Mouse (Mus musculus) E14TG2a.4 (cell line): ENCODE data around the gene Nfe2l2.
"Not testable (repeated sequence)": the region's sequence is repeated elsewhere in the genome, so short reads cannot be mapped to it uniquely, and the experiment has no call there.

Source experiments
- H3K27me3 ChIP-seq: 2 replicates; pipeline ENCODE4 v1.6.1; 2014; ENCODE audit warnings: low read length, control low read depth; ENCODE audit not compliant: insufficient read depth
- H3K36me3 ChIP-seq: 2 replicates; pipeline ENCODE4 v1.6.1; 2014; ENCODE audit warnings: low read length, control low read depth; ENCODE audit not compliant: insufficient read depth
- H3K4me1 ChIP-seq: replicated peaks from 2 replicates; pipeline ENCODE4 v1.6.1; 2014; ENCODE audit warnings: low read depth, low read length, control low read depth
- H3K4me3 ChIP-seq: replicated peaks from 2 replicates; pipeline ENCODE4 v1.5.1; 2014; ENCODE audit warnings: mild to moderate bottlenecking, low read length
- H3K9me3 ChIP-seq: 2 replicates; pipeline ENCODE4 v1.6.1; 2014; ENCODE audit warnings: low read length, control low read depth
- CTCF ChIP-seq: conservative IDR thresholded peaks from 2 replicates; pipeline ENCODE4 v1.5.1; 2014; ENCODE audit warnings: low read length
- NANOG ChIP-seq: IDR thresholded peaks from 2 replicates; pipeline ENCODE4 v1.6.1; 2014; ENCODE audit warnings: borderline replicate concordance, low read length, mixed read lengths
- POU5F1 ChIP-seq: IDR thresholded peaks from 2 replicates; pipeline ENCODE4 v1.6.1; 2014; ENCODE audit warnings: low read length, borderline replicate concordance

The Nfe2l2 gene

GRCm38 (mm10) chr2:75637361-75637760, 67.1 kb downstream of the Nfe2l2 start:
- Histone ChIP-seq H3K36me3 (peaks cover 2% of the 10 kb centered on the region; the same call in 1 of the 2 replicates), H3K27me3 (no peaks in the 10 kb centered on the region), H3K4me3 (no peak overlapping the region), H3K4me1 (peaks cover 34% of the 10 kb centered on the region), H3K9me3 (no peaks in the 10 kb centered on the region)
- TF ChIP-seq POU5F1 (no peak), CTCF (no peak), NANOG (no peak)

DNA sequence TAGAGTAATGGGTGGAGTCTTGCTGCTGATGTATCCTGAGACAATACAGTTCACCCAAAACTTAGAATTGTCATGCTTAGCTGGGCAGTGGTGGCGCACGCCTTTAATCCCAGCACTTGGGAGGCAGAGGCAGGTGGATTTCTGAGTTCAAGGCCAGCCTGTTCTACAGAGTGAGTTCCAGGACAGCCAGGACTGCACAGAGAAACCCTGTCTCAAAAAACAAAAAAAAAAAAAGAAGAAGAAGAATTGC, 67.5 kb downstream of the Nfe2l2 start:
- not testable (repeated sequence) for H3K4me3 ChIP-seq, H3K9me3 ChIP-seq, H3K27me3 ChIP-seq, H3K36me3 ChIP-seq
- H3K4me1 ChIP-seq = peaks cover 38% of the 10 kb centered on the region

DNA sequence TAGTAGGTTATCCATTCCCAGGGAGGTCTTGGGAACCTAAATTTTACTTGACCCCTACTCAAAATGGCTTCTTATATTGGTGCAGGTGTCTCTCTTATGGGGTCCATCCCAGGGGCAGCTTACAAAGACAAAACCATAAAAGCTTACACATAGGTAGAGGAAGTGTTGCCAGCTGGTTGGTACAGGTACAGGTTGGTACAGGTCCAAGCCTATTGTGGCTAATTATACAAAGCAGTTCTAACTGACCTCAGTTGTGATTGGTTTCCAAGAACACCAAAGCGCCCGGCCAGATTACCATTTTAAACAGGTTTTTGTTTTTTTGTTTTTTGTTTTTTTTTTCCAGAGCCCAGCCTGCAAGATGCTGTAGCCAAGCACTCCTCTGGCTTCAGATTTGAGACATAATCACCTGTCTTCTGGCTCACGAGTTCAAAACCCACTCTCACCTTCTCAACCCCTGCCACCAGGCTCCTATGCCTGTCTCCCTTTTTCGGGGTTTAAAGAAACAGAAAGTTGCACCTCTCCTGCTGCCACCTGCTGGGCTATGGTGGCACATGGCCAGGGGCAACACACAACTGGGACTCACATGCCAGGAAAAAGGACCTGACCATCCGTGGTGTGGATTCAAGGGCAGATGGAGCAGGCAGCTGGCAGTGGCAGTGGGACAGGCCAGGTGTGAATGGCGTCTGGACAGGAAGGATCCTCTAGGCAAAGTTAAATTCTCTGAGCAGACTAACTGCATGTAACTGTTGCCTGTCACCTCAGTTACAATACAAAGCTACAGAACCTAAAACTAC, 68.0 kb downstream of the Nfe2l2 start:
- Histone ChIP-seq H3K9me3 (no peaks in the 10 kb centered on the region), H3K27me3 (no peaks in the 10 kb centered on the region), H3K4me3 (no peak overlapping the region), H3K4me1 (peaks cover 40% of the 10 kb centered on the region), H3K36me3 (peaks cover 2% of the 10 kb centered on the region; the same call in 1 of the 2 replicates)
- TF ChIP-seq CTCF (0 out of 2 replicates have a peak, but pooled peaks have one; percentile 8), NANOG (no peak)

GRCm38 (mm10) chr2:75634431-75634830, 70.0 kb downstream of the Nfe2l2 start:
- Histone ChIP-seq H3K4me3 (peak overlapping the region; percentile 72), H3K4me1 (peaks cover 45% of the 10 kb centered on the region)
- not testable (repeated sequence) for H3K36me3 ChIP-seq, H3K9me3 ChIP-seq, H3K27me3 ChIP-seq

DNA sequence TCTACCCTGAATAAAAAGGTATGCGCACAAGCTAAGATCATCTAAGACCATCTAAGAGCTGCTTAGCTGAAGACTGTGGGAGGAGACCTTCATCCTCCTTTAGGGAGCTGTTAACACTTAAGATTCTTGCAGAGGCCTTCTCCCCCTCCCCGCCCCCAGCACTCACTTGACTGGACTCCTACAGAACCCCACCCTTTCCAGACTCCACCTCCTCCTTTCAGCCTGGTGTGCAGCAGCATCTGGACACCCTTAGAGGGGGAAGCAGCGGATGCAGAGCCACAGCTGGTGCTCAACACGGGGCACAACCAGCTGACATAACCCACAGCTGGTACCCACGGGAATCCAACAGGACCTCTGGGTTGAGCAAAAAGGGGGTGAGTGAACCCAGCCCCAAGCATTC, 70.7 kb downstream of the Nfe2l2 start:
- H3K4me1 ChIP-seq = peaks cover 51% of the 10 kb centered on the region
- TF ChIP-seq NANOG (no peak), POU5F1 (no peak), CTCF (no peak)
- H3K9me3 ChIP-seq = no peaks in the 10 kb centered on the region
- H3K27me3 ChIP-seq = no peaks in the 10 kb centered on the region
- H3K36me3 ChIP-seq = peaks cover 2% of the 10 kb centered on the region; the same call in 1 of the 2 replicates
- H3K4me3 ChIP-seq = peak overlapping the region; percentile 72

DNA sequence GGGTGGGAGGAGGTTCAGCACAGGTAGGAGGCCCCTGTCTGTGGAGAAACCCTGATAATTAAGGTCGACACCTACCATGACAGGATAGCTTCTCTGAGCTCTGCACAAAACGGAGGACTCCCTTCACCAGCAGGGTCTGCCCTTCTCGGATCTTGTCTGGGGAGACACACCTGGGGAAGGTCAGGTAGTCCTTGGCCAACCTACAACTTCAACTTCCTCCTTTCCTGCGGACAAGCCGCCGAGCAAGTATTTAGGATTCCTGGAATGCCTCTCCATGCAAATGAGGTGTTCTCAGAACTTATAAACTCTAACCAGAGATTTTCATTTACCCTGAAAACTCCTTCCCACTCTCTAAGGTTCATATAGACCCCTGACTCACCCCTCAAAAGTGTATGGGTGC, 71.1 kb downstream of the Nfe2l2 start:
- H3K4me3 ChIP-seq = peak overlapping the region; percentile 72
- H3K9me3 ChIP-seq = no peaks in the 10 kb centered on the region
- H3K36me3 ChIP-seq = peaks cover 2% of the 10 kb centered on the region; the same call in 1 of the 2 replicates
- no peak for TF ChIP-seq NANOG
- TF ChIP-seq CTCF = no peak
- no peak for TF ChIP-seq POU5F1
- peaks cover 55% of the 10 kb centered on the region for H3K4me1 ChIP-seq
- no peaks in the 10 kb centered on the region for H3K27me3 ChIP-seq

GRCm38 (mm10) chr2:75632721-75633181, 71.7 kb downstream of the Nfe2l2 start:
- no peaks in the 10 kb centered on the region for H3K27me3 ChIP-seq

DNA sequence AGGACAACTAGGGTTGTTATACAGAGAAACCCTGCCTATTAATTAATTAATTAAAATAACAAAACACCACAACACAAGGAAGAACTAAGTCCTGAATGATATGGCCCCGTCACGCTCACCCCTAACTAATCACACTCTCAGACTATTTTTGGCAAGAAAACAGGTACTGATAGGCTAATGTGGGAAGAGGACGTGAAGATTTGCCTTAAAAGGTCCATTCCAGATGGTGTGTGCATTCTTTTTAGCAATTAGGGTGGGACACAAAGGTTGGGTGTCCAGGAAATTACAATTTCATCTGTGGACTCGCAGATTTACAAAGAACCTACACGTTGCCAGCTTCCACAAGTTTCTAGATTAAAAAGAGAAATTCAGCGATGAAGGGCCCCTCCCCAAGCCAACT, 72.4 kb downstream of the Nfe2l2 start:
- Histone ChIP-seq H3K27me3 (no peaks in the 10 kb centered on the region), H3K9me3 (no peaks in the 10 kb centered on the region), H3K4me1 (peaks cover 53% of the 10 kb centered on the region), H3K4me3 (peak overlapping the region; percentile 72), H3K36me3 (peaks cover 2% of the 10 kb centered on the region; the same call in 1 of the 2 replicates)
- TF ChIP-seq NANOG (no peak), POU5F1 (no peak), CTCF (no peak)

More at GRCm38 (mm10) chr2:75632721-75633181, 71.7 kb downstream of the Nfe2l2 start:
- H3K4me3 ChIP-seq = peak overlapping the region; percentile 72
- TF ChIP-seq CTCF = no peak
- no peak for TF ChIP-seq NANOG
- TF ChIP-seq POU5F1 = no peak
- peaks cover 2% of the 10 kb centered on the region; the same call in 1 of the 2 replicates for H3K36me3 ChIP-seq
- H3K9me3 ChIP-seq = no peaks in the 10 kb centered on the region
- peaks cover 56% of the 10 kb centered on the region for H3K4me1 ChIP-seq

GRCm38 (mm10) chr2:75631421-75631820, 73.0 kb downstream of the Nfe2l2 start:
- 0 out of 2 replicates have a peak overlapping the region, but pooled peaks have one; percentile 32 for H3K4me3 ChIP-seq
- H3K4me1 ChIP-seq = peaks cover 47% of the 10 kb centered on the region
- no peak for TF ChIP-seq CTCF
- no peak for TF ChIP-seq NANOG
- no peak for TF ChIP-seq POU5F1
- no peaks in the 10 kb centered on the region for H3K9me3 ChIP-seq
- H3K27me3 ChIP-seq = no peaks in the 10 kb centered on the region
- peaks cover 2% of the 10 kb centered on the region; the same call in 1 of the 2 replicates for H3K36me3 ChIP-seq
